Mouse (Mus musculus) midbrain, embryonic 12.5 days (tissue): ENCODE data around the gene Map1b. TPM values are rescaled to one million over a fixed set of nuclear protein-coding genes. Genes with fewer than 3 reads are reported as not detected.

Source experiments
- ATAC-seq: fragments of 200-750 bp; cut with Nextera tagmentation; 2 replicates; pipeline ENCODE4 v1.8.0; 2017; ENCODE audit warnings: low read depth, moderate TSS enrichment, moderate library complexity; ENCODE audit not compliant: low FRiP score
- H3K27ac ChIP-seq: fragments of 300-500 bp; sonication (generic); replicated peaks from 2 replicates; pipeline ENCODE4 v1.5.1; 2016; ENCODE audit warnings: mild to moderate bottlenecking
- H3K27me3 ChIP-seq: fragments of 300-500 bp; sonication (generic); 2 replicates; pipeline ENCODE4 v1.6.1; 2016; ENCODE audit warnings: mild to moderate bottlenecking
- H3K36me3 ChIP-seq: fragments of 300-500 bp; sonication (generic); 2 replicates; pipeline ENCODE4 v1.6.1; 2016
- H3K4me1 ChIP-seq: fragments of 300-500 bp; sonication (generic); 2 replicates; pipeline ENCODE4 v1.6.1; 2016
- H3K4me2 ChIP-seq: fragments of 300-500 bp; sonication (generic); replicated peaks from 2 replicates; pipeline ENCODE4 v1.6.1; 2016; ENCODE audit warnings: mild to moderate bottlenecking, moderate library complexity
- H3K4me3 ChIP-seq: fragments of 300-500 bp; sonication (generic); 2 replicates; pipeline ENCODE4 v1.5.1; 2016; ENCODE audit warnings: mild to moderate bottlenecking
- H3K9ac ChIP-seq: fragments of 300-500 bp; sonication (generic); replicated peaks from 2 replicates; pipeline ENCODE4 v1.6.1; 2016; ENCODE audit warnings: mild to moderate bottlenecking, moderate library complexity
- H3K9me3 ChIP-seq: fragments of 300-500 bp; sonication (generic); 2 replicates; pipeline ENCODE4 v1.6.1; 2016; ENCODE audit warnings: mild to moderate bottlenecking
- WGBS: fragments of 180-500 bp; shearing (Covaris S2); methylation state at CpG from one replicate; pipeline ENCODE4 v1.1.7; 2016; 5-methylcytosine and 5-hydroxymethylcytosine counted together
- polyA plus RNA-seq: library from polyadenylated mRNA; unstranded; fragments of >200 nt; fragmentation: Nextera tagmentation; extraction: Ambion mirVana; gene quantifications from 2 replicates; pipeline ENCODE4 v1.2.1, GENCODE M21; 2016

The Map1b gene
- polyA plus RNA-seq, 1 experiment from 2014 or later: 1,353 TPM

GRCm38 (mm10) chr13:99484905-99485304 is 31.4 kb downstream of the Map1b start:
- ATAC-seq: 0 out of 2 replicates have a peak, but pooled peaks have one; percentile 34
- Histone ChIP-seq H3K9ac (no peak overlapping the region), H3K27me3 (no peaks in the 10 kb centered on the region), H3K4me1 (peaks cover 41% of the 10 kb centered on the region), H3K36me3 (peaks cover 36% of the 10 kb centered on the region), H3K27ac (peak overlapping the region; percentile 30; the same call in 1 of the 2 replicates), H3K9me3 (no peaks in the 10 kb centered on the region), H3K4me3 (no peak overlapping the region), H3K4me2 (no peak overlapping the region)
- WGBS: 76% methylated on average over 10 of the region's 10 CpGs

DNA sequence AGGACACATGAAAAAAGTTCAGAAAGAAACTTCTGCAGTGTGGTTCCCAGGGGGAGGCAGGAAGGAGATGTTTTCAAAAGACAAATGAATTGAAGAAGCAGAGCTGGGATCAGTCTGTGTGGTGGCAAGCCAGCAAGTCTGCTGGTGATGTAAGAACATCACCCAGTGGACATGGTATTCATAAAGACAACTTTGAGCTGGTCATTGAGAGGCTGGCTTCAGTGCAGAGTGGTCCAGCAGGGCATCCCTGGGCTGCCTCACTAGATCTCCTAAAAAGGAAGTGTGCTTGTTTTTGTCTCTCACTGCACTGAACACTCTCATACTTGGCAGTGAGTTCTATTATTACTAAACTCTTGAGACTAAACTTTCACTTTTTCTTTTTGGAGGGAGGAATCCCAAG is 32.9 kb downstream of the Map1b start:
- H3K4me1 ChIP-seq: peaks cover 47% of the 10 kb centered on the region
- ATAC-seq: no peak
- no peak overlapping the region for H3K4me2 ChIP-seq
- H3K27me3 ChIP-seq: no peaks in the 10 kb centered on the region
- peaks cover 35% of the 10 kb centered on the region for H3K36me3 ChIP-seq
- no peak overlapping the region for H3K9ac ChIP-seq
- no peak overlapping the region for H3K4me3 ChIP-seq
- H3K27ac ChIP-seq: no peak overlapping the region
- H3K9me3 ChIP-seq: no peaks in the 10 kb centered on the region

DNA sequence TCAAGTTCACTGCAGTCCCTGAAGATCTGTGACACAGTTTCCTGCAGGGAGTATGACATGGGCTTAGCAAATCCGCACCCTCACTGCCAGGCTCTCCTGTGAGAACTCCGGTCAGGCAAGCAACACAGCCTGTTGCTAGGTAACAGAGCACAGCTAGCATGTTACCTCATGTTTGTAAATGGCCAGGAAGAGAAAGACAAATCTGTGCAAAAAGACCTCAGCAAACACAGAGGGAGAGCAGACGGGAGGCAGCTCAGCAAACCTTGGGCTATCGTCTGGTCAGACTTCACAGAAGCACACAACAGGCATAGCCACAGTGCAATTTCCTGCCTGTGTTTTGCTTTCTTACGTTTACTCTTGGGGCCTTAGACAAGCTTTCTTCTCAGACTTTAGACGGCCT is 40.9 kb downstream of the Map1b start:
- peak; percentile 94 for ATAC-seq

DNA sequence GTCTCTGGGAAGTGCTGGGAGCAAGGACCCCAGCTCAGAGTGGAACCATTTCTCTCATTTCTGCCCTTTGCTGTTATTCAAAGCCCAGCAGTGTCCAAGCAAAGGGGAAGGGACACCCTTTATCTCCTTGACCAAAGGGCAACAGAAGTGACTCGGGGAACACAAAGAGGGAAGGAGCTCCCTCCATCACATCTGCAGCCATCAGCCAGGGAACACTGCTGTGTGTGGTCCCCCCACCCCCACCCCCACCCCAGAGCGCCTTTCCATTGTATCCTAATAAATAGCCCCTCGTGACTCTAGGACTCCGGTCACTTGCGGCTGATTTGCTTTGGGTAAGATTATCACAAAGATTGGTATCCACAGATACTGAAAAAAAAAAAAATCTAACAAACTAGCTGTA is 41.3 kb downstream of the Map1b start:
- Histone ChIP-seq H3K27me3 (no peaks in the 10 kb centered on the region), H3K27ac (peak overlapping the region; percentile 93), H3K9me3 (no peaks in the 10 kb centered on the region), H3K36me3 (peaks cover 21% of the 10 kb centered on the region), H3K4me2 (peak overlapping the region; percentile 42), H3K4me3 (no peak overlapping the region), H3K9ac (peak overlapping the region; percentile 7; the same call in 1 of the 2 replicates), H3K4me1 (peaks cover 66% of the 10 kb centered on the region)
- ATAC-seq: peak; percentile 45; the same call in 1 of the 2 replicates
- WGBS: 4% methylated on average over 5 of the region's 5 CpGs

More for the DNA sequence above, 40.9 kb downstream of the Map1b start:
- no peaks in the 10 kb centered on the region for H3K9me3 ChIP-seq
- H3K36me3 ChIP-seq: peaks cover 21% of the 10 kb centered on the region
- H3K4me2 ChIP-seq: peak overlapping the region; percentile 42
- peak overlapping the region; percentile 93 for H3K27ac ChIP-seq
- 1% methylated on average over 6 of the region's 6 CpGs for WGBS
- H3K27me3 ChIP-seq: no peaks in the 10 kb centered on the region
- H3K4me1 ChIP-seq: peaks cover 61% of the 10 kb centered on the region
- H3K9ac ChIP-seq: peak overlapping the region; percentile 7
- no peak overlapping the region for H3K4me3 ChIP-seq

DNA sequence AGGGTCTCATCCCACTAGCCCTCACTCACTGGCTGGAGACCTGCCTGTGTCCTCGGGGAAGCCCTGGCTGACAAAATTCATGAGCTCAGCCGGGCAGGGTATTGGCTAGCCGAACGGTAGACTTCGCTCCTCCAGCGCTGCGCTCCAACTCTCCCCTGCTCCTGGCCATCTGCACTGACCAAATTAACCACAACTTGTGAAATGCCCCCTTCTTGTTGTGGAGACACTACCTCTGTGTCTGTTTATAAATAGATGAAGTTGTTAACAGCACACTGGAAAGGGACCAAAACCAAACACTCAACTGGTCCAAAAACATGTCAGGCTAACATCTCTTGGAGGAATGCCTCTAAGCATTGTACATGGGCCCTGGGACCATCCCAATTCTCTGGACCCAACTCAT is 42.2 kb downstream of the Map1b start:
- Histone ChIP-seq H3K27ac (peak overlapping the region; percentile 42; the same call in 1 of the 2 replicates), H3K9ac (no peak overlapping the region), H3K36me3 (peaks cover 17% of the 10 kb centered on the region), H3K9me3 (no peaks in the 10 kb centered on the region), H3K27me3 (no peaks in the 10 kb centered on the region), H3K4me2 (no peak overlapping the region), H3K4me1 (peaks cover 71% of the 10 kb centered on the region), H3K4me3 (no peak overlapping the region)
- 70% methylated on average over 7 of the region's 7 CpGs for WGBS
- ATAC-seq: no peak

GRCm38 (mm10) chr13:99472028-99472427 is 44.3 kb downstream of the Map1b start:
- H3K9me3 ChIP-seq: no peaks in the 10 kb centered on the region
- H3K9ac ChIP-seq: no peak overlapping the region
- 96% methylated on average over 9 of the region's 9 CpGs for WGBS
- H3K4me1 ChIP-seq: peaks cover 81% of the 10 kb centered on the region
- no peak overlapping the region for H3K4me2 ChIP-seq
- H3K27me3 ChIP-seq: no peaks in the 10 kb centered on the region
- ATAC-seq: no peak
- H3K4me3 ChIP-seq: no peak overlapping the region
- peaks cover 11% of the 10 kb centered on the region; the same call in 1 of the 2 replicates for H3K36me3 ChIP-seq
- H3K27ac ChIP-seq: no peak overlapping the region

- ATAC-seq: peak; percentile 62; the same call in 1 of the 2 replicates
- Histone ChIP-seq H3K27me3 (no peaks in the 10 kb centered on the region), H3K9ac (no peak overlapping the region), H3K4me2 (peak overlapping the region; percentile 10; the same call in 1 of the 2 replicates), H3K27ac (peak overlapping the region; percentile 61), H3K9me3 (no peaks in the 10 kb centered on the region), H3K4me3 (no peak overlapping the region), H3K4me1 (peaks cover 77% of the 10 kb centered on the region), H3K36me3 (peaks cover 11% of the 10 kb centered on the region; the same call in 1 of the 2 replicates)
- WGBS: 18% methylated on average over 7 of the region's 7 CpGs
Observed at GRCm38 (mm10) chr13:99470084-99470483, 46.3 kb downstream of the Map1b start.

- Histone ChIP-seq H3K4me2 (no peak overlapping the region), H3K27ac (no peak overlapping the region), H3K36me3 (peaks cover 11% of the 10 kb centered on the region; the same call in 1 of the 2 replicates), H3K9ac (no peak overlapping the region), H3K4me1 (peaks cover 64% of the 10 kb centered on the region), H3K27me3 (no peaks in the 10 kb centered on the region), H3K9me3 (no peaks in the 10 kb centered on the region), H3K4me3 (no peak overlapping the region)
- 59% methylated on average over 2 of the region's 2 CpGs for WGBS
- ATAC-seq: no peak
Observed at GRCm38 (mm10) chr13:99468267-99468666, 48.1 kb downstream of the Map1b start.

- Histone ChIP-seq H3K36me3 (peaks cover 14% of the 10 kb centered on the region), H3K27ac (peak overlapping the region; percentile 39; the same call in 1 of the 2 replicates), H3K9ac (no peak overlapping the region), H3K27me3 (no peaks in the 10 kb centered on the region), H3K9me3 (no peaks in the 10 kb centered on the region), H3K4me3 (no peak overlapping the region), H3K4me1 (peaks cover 59% of the 10 kb centered on the region), H3K4me2 (no peak overlapping the region)
- 45% methylated on average over 6 of the region's 6 CpGs for WGBS
- no peak for ATAC-seq
Observed at GRCm38 (mm10) chr13:99466811-99467315, 49.5 kb downstream of the Map1b start.

DNA sequence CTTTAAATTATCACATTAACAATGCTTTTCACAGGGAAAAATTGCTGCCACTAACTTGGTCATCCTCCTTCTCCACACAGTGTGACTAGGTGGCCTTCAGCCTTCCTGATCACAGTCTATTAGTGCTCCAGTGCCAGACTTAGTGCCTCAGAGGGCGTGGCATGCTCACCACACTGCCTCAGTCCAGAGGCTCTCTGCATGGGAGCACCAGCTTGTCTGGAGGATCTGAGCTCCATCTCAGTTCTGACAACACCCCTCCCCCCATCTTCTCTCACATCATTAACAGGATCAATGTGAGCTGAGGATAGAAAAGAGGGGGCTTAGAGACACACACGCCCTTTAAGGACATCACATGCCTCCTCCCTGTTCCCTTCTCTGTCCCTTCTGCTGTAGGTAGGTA is 50.3 kb downstream of the Map1b start:
- Histone ChIP-seq H3K9ac (no peak overlapping the region), H3K36me3 (peaks cover 14% of the 10 kb centered on the region), H3K27me3 (no peaks in the 10 kb centered on the region), H3K27ac (no peak overlapping the region), H3K4me1 (peaks cover 54% of the 10 kb centered on the region), H3K4me3 (no peak overlapping the region), H3K9me3 (no peaks in the 10 kb centered on the region), H3K4me2 (no peak overlapping the region)
- ATAC-seq: peak; percentile 38
- 42% methylated on average over 2 of the region's 2 CpGs for WGBS

GRCm38 (mm10) chr13:99464551-99464950 is 51.8 kb downstream of the Map1b start:
- Histone ChIP-seq H3K9ac (no peak overlapping the region), H3K36me3 (peaks cover 25% of the 10 kb centered on the region), H3K4me3 (no peak overlapping the region), H3K27ac (no peak overlapping the region), H3K9me3 (no peaks in the 10 kb centered on the region), H3K4me2 (no peak overlapping the region), H3K4me1 (peaks cover 44% of the 10 kb centered on the region), H3K27me3 (no peaks in the 10 kb centered on the region)
- WGBS: 81% methylated on average over 4 of the region's 4 CpGs
- no peak for ATAC-seq

DNA sequence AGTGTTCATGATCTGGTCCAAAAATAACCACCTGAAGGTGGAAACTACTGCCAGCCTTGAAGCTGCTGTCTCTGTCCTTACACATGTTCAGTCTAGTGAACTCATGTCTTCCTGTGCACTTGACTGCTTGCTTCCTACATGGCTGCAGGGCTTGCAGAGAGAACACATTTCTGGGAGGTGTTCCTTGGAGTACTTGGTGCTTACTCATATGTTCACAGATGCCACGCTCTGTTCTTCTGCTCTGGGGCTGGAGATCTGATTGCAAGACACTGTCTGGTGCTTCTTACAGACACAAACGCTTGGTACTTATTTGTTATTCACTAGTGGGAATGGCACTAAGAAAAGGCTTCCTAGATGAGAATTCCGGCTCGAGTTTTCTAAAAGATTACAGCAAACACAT is 54.5 kb downstream of the Map1b start:
- WGBS: 92% methylated on average over 4 of the region's 4 CpGs
- no peak overlapping the region for H3K27ac ChIP-seq
- H3K9ac ChIP-seq: no peak overlapping the region
- no peaks in the 10 kb centered on the region for H3K27me3 ChIP-seq
- H3K9me3 ChIP-seq: no peaks in the 10 kb centered on the region
- H3K4me2 ChIP-seq: no peak overlapping the region
- no peak overlapping the region for H3K4me3 ChIP-seq
- no peak for ATAC-seq
- peaks cover 27% of the 10 kb centered on the region for H3K4me1 ChIP-seq
- H3K36me3 ChIP-seq: peaks cover 23% of the 10 kb centered on the region

GRCm38 (mm10) chr13:99459612-99460011 is 56.7 kb downstream of the Map1b start:
- H3K27me3 ChIP-seq: no peaks in the 10 kb centered on the region
- no peaks in the 10 kb centered on the region for H3K9me3 ChIP-seq
- no peak overlapping the region for H3K4me2 ChIP-seq
- H3K36me3 ChIP-seq: peaks cover 23% of the 10 kb centered on the region
- no peak overlapping the region for H3K9ac ChIP-seq
- H3K4me1 ChIP-seq: peaks cover 27% of the 10 kb centered on the region
- 94% methylated on average over 4 of the region's 4 CpGs for WGBS
- H3K27ac ChIP-seq: 0 out of 2 replicates have a peak overlapping the region, but pooled peaks have one; percentile 35
- H3K4me3 ChIP-seq: no peak overlapping the region
- no peak for ATAC-seq
